Mouse (Mus musculus): ENCODE measurements around the gene Aadacl3. TPM values are rescaled to one million over a fixed set of nuclear protein-coding genes. Genes with fewer than 3 reads are reported as not detected.
A peak's percentile ranks its signal among the peaks of the same experiment; 100 is the strongest.

The Aadacl3 gene
- polyA plus RNA-seq, 1 experiment: not detected

DNA sequence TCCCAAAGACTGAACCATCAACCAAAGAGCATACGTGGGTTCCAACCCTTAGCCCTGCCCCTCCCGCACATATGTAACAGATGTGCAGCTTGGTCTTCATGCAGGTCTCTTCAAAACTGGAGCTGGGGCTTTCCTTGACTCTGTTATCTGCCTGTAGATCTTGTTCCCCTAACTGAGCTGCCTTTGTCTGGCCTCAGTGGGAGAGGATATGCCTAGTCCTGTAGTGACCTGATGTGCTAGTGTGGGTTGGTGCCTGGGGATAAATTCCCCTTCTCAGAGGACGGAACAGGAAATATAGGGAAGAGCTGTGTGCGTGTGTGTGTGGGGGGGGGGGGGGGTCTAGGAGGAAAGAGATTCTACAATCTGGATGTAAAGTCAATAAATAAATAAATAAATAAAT, 22.5 kb downstream of the Aadacl3 start:
- H3K27me3 ChIP-seq (ENCODE audit: control insufficient read depth, insufficient read depth, low read length): no peaks in the 10 kb centered on the region
- H3K27ac ChIP-seq (ENCODE audit: control insufficient read depth, insufficient read depth, low read depth, low read length): no peak overlapping the region
- no peak for TF ChIP-seq CTCF (IDR thresholded peaks at IDR 0.05; ENCODE audit: control insufficient read depth, insufficient read depth, insufficient replicate concordance, low read depth, low read length)
- no peak for TF ChIP-seq POLR2A (IDR thresholded peaks at IDR 0.05; ENCODE audit: control insufficient read depth, low read depth, low read length)
- H3K4me1 ChIP-seq (ENCODE audit: control insufficient read depth, insufficient read depth, low read length): no peaks in the 10 kb centered on the region
- H3K36me3 ChIP-seq (ENCODE audit: control insufficient read depth, insufficient read depth, low read length): no peaks in the 10 kb centered on the region
- H3K4me3 ChIP-seq (ENCODE audit: control insufficient read depth, low read depth, low read length): no peak overlapping the region

- no peak for TF ChIP-seq POLR2A (IDR thresholded peaks at IDR 0.05; ENCODE audit: control insufficient read depth, low read depth, low read length)
- TF ChIP-seq CTCF (IDR thresholded peaks at IDR 0.05; ENCODE audit: control insufficient read depth, insufficient read depth, insufficient replicate concordance, low read depth, low read length): no peak
- peak within 1 kb of the TSS; percentile 73 for H3K4me3 ChIP-seq (ENCODE audit: control insufficient read depth, low read depth, low read length)
Measured at GRCm38 (mm10) chr4:144438672-144439071, 24.9 kb downstream of the Aadacl3 start, which contains the start of gene 1700012P22Rik. Gene 1700012P22Rik, minus strand, starts transcription at chr4:144438772.

DNA sequence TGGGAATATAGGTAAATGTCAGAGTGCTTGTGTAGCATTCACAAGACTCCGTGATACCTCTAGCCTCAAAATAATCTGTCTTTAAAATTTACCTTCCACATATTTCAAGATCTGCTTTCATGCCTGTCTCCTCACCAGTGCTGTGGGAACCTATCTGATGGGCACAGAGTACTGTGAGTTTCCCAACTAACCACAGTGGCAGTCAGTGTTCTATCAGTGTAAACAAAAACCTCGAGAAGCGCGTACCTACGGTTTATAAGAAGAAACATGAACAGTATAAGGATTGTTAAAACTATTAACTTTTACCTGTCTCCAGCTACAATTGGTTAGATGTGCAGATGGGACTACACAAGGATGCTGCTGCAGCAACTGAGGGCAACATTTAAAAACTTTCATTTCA, 30.3 kb downstream of the Aadacl3 start:
- no peak overlapping the region for H3K27ac ChIP-seq (ENCODE audit: control insufficient read depth, insufficient read depth, low read depth, low read length)
- H3K27me3 ChIP-seq (ENCODE audit: control insufficient read depth, insufficient read depth, low read length): no peaks in the 10 kb centered on the region
- no peaks in the 10 kb centered on the region for H3K4me1 ChIP-seq (ENCODE audit: control insufficient read depth, insufficient read depth, low read length)
- no peaks in the 10 kb centered on the region for H3K36me3 ChIP-seq (ENCODE audit: control insufficient read depth, insufficient read depth, low read length)
- H3K4me3 ChIP-seq (ENCODE audit: control insufficient read depth, low read depth, low read length): no peak overlapping the region
- TF ChIP-seq POLR2A (IDR thresholded peaks at IDR 0.05; ENCODE audit: control insufficient read depth, low read depth, low read length) (no peak), CTCF (IDR thresholded peaks at IDR 0.05; ENCODE audit: control insufficient read depth, insufficient read depth, insufficient replicate concordance, low read depth, low read length) (no peak)

More at GRCm38 (mm10) chr4:144438672-144439071, 24.9 kb downstream of the Aadacl3 start, which contains the start of gene 1700012P22Rik:
- no peak within 1 kb of the TSS; the same call in 1 of the 2 replicates for H3K27ac ChIP-seq (ENCODE audit: control insufficient read depth, insufficient read depth, low read depth, low read length)
- no peaks in the 10 kb centered on the region for H3K36me3 ChIP-seq (ENCODE audit: control insufficient read depth, insufficient read depth, low read length)
- H3K27me3 ChIP-seq (ENCODE audit: control insufficient read depth, insufficient read depth, low read length): no peaks in the 10 kb centered on the region
- H3K4me1 ChIP-seq (ENCODE audit: control insufficient read depth, insufficient read depth, low read length): no peaks in the 10 kb centered on the region

GRCm38 (mm10) chr4:144430723-144431122, 32.8 kb downstream of the Aadacl3 start:
- Histone ChIP-seq H3K36me3 (ENCODE audit: control insufficient read depth, insufficient read depth, low read length) (no peaks in the 10 kb centered on the region), H3K27me3 (ENCODE audit: control insufficient read depth, insufficient read depth, low read length) (no peaks in the 10 kb centered on the region), H3K4me1 (ENCODE audit: control insufficient read depth, insufficient read depth, low read length) (no peaks in the 10 kb centered on the region), H3K4me3 (ENCODE audit: control insufficient read depth, low read depth, low read length) (no peak overlapping the region), H3K27ac (ENCODE audit: control insufficient read depth, insufficient read depth, low read depth, low read length) (no peak overlapping the region)
- TF ChIP-seq POLR2A (IDR thresholded peaks at IDR 0.05; ENCODE audit: control insufficient read depth, low read depth, low read length) (no peak), CTCF (IDR thresholded peaks at IDR 0.05; ENCODE audit: control insufficient read depth, insufficient read depth, insufficient replicate concordance, low read depth, low read length) (no peak)

GRCm38 (mm10) chr4:144428868-144429267, 34.7 kb downstream of the Aadacl3 start:
- Histone ChIP-seq H3K27me3 (ENCODE audit: control insufficient read depth, insufficient read depth, low read length) (no peaks in the 10 kb centered on the region), H3K36me3 (ENCODE audit: control insufficient read depth, insufficient read depth, low read length) (no peaks in the 10 kb centered on the region), H3K4me1 (ENCODE audit: control insufficient read depth, insufficient read depth, low read length) (no peaks in the 10 kb centered on the region), H3K4me3 (ENCODE audit: control insufficient read depth, low read depth, low read length) (no peak overlapping the region), H3K27ac (ENCODE audit: control insufficient read depth, insufficient read depth, low read depth, low read length) (no peak overlapping the region)
- TF ChIP-seq CTCF (IDR thresholded peaks at IDR 0.05; ENCODE audit: control insufficient read depth, insufficient read depth, insufficient replicate concordance, low read depth, low read length) (no peak), POLR2A (IDR thresholded peaks at IDR 0.05; ENCODE audit: control insufficient read depth, low read depth, low read length) (no peak)

GRCm38 (mm10) chr4:144424590-144424989, 39.0 kb downstream of the Aadacl3 start:
- Histone ChIP-seq H3K36me3 (ENCODE audit: control insufficient read depth, insufficient read depth, low read length) (no peaks in the 10 kb centered on the region), H3K4me3 (ENCODE audit: control insufficient read depth, low read depth, low read length) (no peak overlapping the region), H3K4me1 (ENCODE audit: control insufficient read depth, insufficient read depth, low read length) (no peaks in the 10 kb centered on the region), H3K27me3 (ENCODE audit: control insufficient read depth, insufficient read depth, low read length) (no peaks in the 10 kb centered on the region), H3K27ac (ENCODE audit: control insufficient read depth, insufficient read depth, low read depth, low read length) (no peak overlapping the region)
- TF ChIP-seq CTCF (IDR thresholded peaks at IDR 0.05; ENCODE audit: control insufficient read depth, insufficient read depth, insufficient replicate concordance, low read depth, low read length): no peak
- no peak for TF ChIP-seq POLR2A (IDR thresholded peaks at IDR 0.05; ENCODE audit: control insufficient read depth, low read depth, low read length)

DNA sequence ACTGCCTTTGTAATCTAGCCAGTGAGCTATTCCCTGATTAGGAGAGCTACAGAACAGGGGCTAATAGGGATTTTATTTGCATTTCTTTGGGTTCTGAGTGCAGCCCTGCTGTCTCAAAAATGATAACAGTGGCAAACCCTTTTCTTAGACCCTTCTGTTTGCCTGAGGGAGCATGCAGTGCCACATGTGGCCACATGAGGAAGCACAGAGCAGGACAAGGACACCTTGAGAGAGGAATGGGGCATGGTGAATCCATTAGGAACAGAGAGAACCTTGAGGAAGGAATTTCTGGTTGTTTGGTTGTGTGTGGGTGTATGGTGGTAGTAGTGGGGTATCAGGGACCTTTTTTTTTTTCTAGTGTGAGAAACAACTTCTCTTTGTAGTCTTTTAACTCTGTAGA, 42.9 kb downstream of the Aadacl3 start:
- TF ChIP-seq CTCF (IDR thresholded peaks at IDR 0.05; ENCODE audit: control insufficient read depth, insufficient read depth, insufficient replicate concordance, low read depth, low read length) (peak; percentile 43; the same call in 1 of the 2 replicates), POLR2A (IDR thresholded peaks at IDR 0.05; ENCODE audit: control insufficient read depth, low read depth, low read length) (no peak)
- Histone ChIP-seq H3K4me1 (ENCODE audit: control insufficient read depth, insufficient read depth, low read length) (no peaks in the 10 kb centered on the region), H3K4me3 (ENCODE audit: control insufficient read depth, low read depth, low read length) (no peak overlapping the region), H3K27ac (ENCODE audit: control insufficient read depth, insufficient read depth, low read depth, low read length) (no peak overlapping the region), H3K27me3 (ENCODE audit: control insufficient read depth, insufficient read depth, low read length) (no peaks in the 10 kb centered on the region), H3K36me3 (ENCODE audit: control insufficient read depth, insufficient read depth, low read length) (no peaks in the 10 kb centered on the region)

DNA sequence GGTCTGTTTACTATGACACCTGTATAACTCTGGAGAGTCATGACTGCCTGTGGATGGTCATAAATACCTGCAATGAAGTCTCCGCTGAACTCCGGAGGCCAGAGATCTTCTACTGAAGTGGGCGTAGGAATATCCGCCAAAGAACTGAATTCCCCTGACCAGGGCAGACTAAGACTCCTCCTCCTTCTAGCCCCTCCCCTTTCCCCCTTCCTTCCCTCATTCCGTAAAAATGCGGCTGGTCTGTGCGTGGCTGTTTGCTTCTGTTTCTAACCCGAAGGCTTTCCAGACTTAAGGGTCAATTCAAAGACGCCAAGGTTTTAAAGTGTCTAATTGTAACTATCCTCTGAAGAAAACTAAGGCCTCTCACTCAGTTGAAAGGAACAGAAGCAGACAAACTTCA, 55.3 kb downstream of the Aadacl3 start, which contains the start of gene Pramef12:
Gene Pramef12 (minus strand): TSS at position 175 of the 400 bp plus-strand sequence.
- Histone ChIP-seq H3K36me3 (ENCODE audit: control insufficient read depth, insufficient read depth, low read length) (no peaks in the 10 kb centered on the region), H3K27ac (ENCODE audit: control insufficient read depth, insufficient read depth, low read depth, low read length) (no peak within 1 kb of the TSS), H3K4me1 (ENCODE audit: control insufficient read depth, insufficient read depth, low read length) (peaks cover 7% of the 10 kb centered on the region), H3K27me3 (ENCODE audit: control insufficient read depth, insufficient read depth, low read length) (no peaks in the 10 kb centered on the region), H3K4me3 (ENCODE audit: control insufficient read depth, low read depth, low read length) (no peak within 1 kb of the TSS)
- no peak for TF ChIP-seq POLR2A (IDR thresholded peaks at IDR 0.05; ENCODE audit: control insufficient read depth, low read depth, low read length)
- TF ChIP-seq CTCF (IDR thresholded peaks at IDR 0.05; ENCODE audit: control insufficient read depth, insufficient read depth, insufficient replicate concordance, low read depth, low read length): no peak

Data from testis, adult 2 months (tissue).